Mouse (Mus musculus) cerebellum, adult 2 months (tissue): Measurements from ENCODE around the gene Zbtb16. TPM values are rescaled to one million over a fixed set of nuclear protein-coding genes. Genes with fewer than 3 reads are reported as not detected.

ENCODE experiments used
- DNase-seq, 2 experiments: peaks; one replicate each; pipeline ENCODE4 v3.0.0; 2021
- H3K27ac ChIP-seq: fragments of 200-500 bp; 2 replicates; pipeline ENCODE4 v1.5.1; 2012; ENCODE audit warnings: low read length, control low read depth, inconsistent platforms; ENCODE audit not compliant: insufficient read depth
- H3K27me3 ChIP-seq: fragments of 200-500 bp; 2 replicates; pipeline ENCODE4 v1.6.1; 2012; ENCODE audit warnings: inconsistent platforms, mild to moderate bottlenecking, low read length, moderate library complexity; ENCODE audit not compliant: control insufficient read depth, insufficient read depth
- H3K4me1 ChIP-seq: fragments of 200-500 bp; 2 replicates; pipeline ENCODE4 v1.6.1; 2011; ENCODE audit warnings: low read length; ENCODE audit not compliant: control insufficient read depth, insufficient read depth
- H3K4me3 ChIP-seq: fragments of 200-500 bp; replicated peaks from 2 replicates; pipeline ENCODE3; 2011; ENCODE audit warnings: mild to moderate bottlenecking, low read depth, low read length, control low read depth; ENCODE audit not compliant: insufficient read depth
- CTCF ChIP-seq: fragments of 200-500 bp; IDR thresholded peaks from 2 replicates; pipeline ENCODE4 v1.5.1; 2011; ENCODE audit warnings: low read depth, mild to moderate bottlenecking, control low read depth, low read length, moderate library complexity, borderline replicate concordance; ENCODE audit not compliant: insufficient read depth
- POLR2A ChIP-seq: fragments of 200-500 bp; IDR thresholded peaks from 2 replicates; pipeline ENCODE4 v1.6.1; 2011; ENCODE audit warnings: low read length, control low read depth, borderline replicate concordance; ENCODE audit not compliant: insufficient read depth
- WGBS: fragments of 180-500 bp; shearing (Covaris S2); methylation state at CpG from one replicate; pipeline ENCODE4 v1.1.7; 2018; 5-methylcytosine and 5-hydroxymethylcytosine counted together
- polyA plus RNA-seq: library from polyadenylated mRNA; depleted of rRNA; stranded (reverse); fragments of >200 nt; gene quantifications from 2 replicates; pipeline ENCODE4 v1.2.3, GENCODE M21; 2012

Zbtb16 gene
- polyA plus RNA-seq, 1 experiment: 5.0 TPM

- no peak for TF ChIP-seq POLR2A
- no peak for TF ChIP-seq CTCF
- 36% methylated on average over 19 of the region's 19 CpGs for WGBS
- H3K4me3 ChIP-seq: no peak overlapping the region
- peaks cover 6% of the 10 kb centered on the region; the same call in 1 of the 2 replicates for H3K4me1 ChIP-seq
- no peaks in the 10 kb centered on the region for H3K27me3 ChIP-seq
- no peak overlapping the region for H3K27ac ChIP-seq
- DNase-seq: peak; percentile 69 to 70
Measured at GRCm38 (mm10) chr9:48678426-48679358, 157.3 kb downstream of the Zbtb16 start.

GRCm38 (mm10) chr9:48675151-48675790, 160.8 kb downstream of the Zbtb16 start:
- no peak overlapping the region for H3K4me3 ChIP-seq
- H3K27me3 ChIP-seq: no peaks in the 10 kb centered on the region
- H3K27ac ChIP-seq: peak overlapping the region; percentile 11; the same call in 1 of the 2 replicates
- 55% methylated on average over 11 of the region's 11 CpGs for WGBS
- peaks cover 6% of the 10 kb centered on the region; the same call in 1 of the 2 replicates for H3K4me1 ChIP-seq
- TF ChIP-seq POLR2A: no peak
- no peak for TF ChIP-seq CTCF
- peak in 1 of 2 experiments; percentile 29 for DNase-seq

- peak overlapping the region; percentile 11; the same call in 1 of the 2 replicates for H3K27ac ChIP-seq
- peaks cover 6% of the 10 kb centered on the region; the same call in 1 of the 2 replicates for H3K4me1 ChIP-seq
- H3K4me3 ChIP-seq: no peak overlapping the region
- no peak for DNase-seq
- WGBS: 71% methylated on average over 11 of the region's 11 CpGs
- no peaks in the 10 kb centered on the region for H3K27me3 ChIP-seq
- TF ChIP-seq POLR2A: no peak
- TF ChIP-seq CTCF: no peak
Measured at GRCm38 (mm10) chr9:48674359-48675015, 161.5 kb downstream of the Zbtb16 start.

GRCm38 (mm10) chr9:48673804-48674203, 162.2 kb downstream of the Zbtb16 start:
- 69% methylated on average over 5 of the region's 5 CpGs for whole genome bisulfite sequencing
- no peaks in the 10 kb centered on the region for H3K27me3 ChIP-seq
- TF ChIP-seq CTCF: no peak
- H3K4me3 ChIP-seq: no peak overlapping the region
- DNase-seq: no peak
- no peak overlapping the region for H3K27ac ChIP-seq
- peaks cover 3% of the 10 kb centered on the region; the same call in 1 of the 2 replicates for H3K4me1 ChIP-seq

GRCm38 (mm10) chr9:48673213-48673612, 162.8 kb downstream of the Zbtb16 start:
- no peak overlapping the region for H3K4me3 ChIP-seq
- no peak for TF ChIP-seq CTCF
- TF ChIP-seq POLR2A: no peak
- DNase-seq: no peak
- no peak overlapping the region for H3K27ac ChIP-seq
- H3K27me3 ChIP-seq: no peaks in the 10 kb centered on the region
- no peaks in the 10 kb centered on the region for H3K4me1 ChIP-seq
- WGBS: 82% methylated on average over 6 of the region's 6 CpGs

GRCm38 (mm10) chr9:48671841-48672240, 164.2 kb downstream of the Zbtb16 start:
- H3K27ac ChIP-seq: no peak overlapping the region
- no peak overlapping the region for H3K4me3 ChIP-seq
- no peaks in the 10 kb centered on the region for H3K4me1 ChIP-seq
- no peaks in the 10 kb centered on the region for H3K27me3 ChIP-seq
- DNase-seq: no peak
- TF ChIP-seq POLR2A (no peak), CTCF (no peak)

GRCm38 (mm10) chr9:48670156-48670555, 165.9 kb downstream of the Zbtb16 start:
- no peak for TF ChIP-seq CTCF
- TF ChIP-seq POLR2A: no peak
- H3K4me1 ChIP-seq: no peaks in the 10 kb centered on the region
- 72% methylated on average over 13 of the region's 13 CpGs for WGBS
- no peaks in the 10 kb centered on the region for H3K27me3 ChIP-seq
- DNase-seq: no peak
- no peak overlapping the region for H3K27ac ChIP-seq
- H3K4me3 ChIP-seq: no peak overlapping the region
